Mouse (Mus musculus): Measurements from ENCODE around the gene Ybx3.

The Ybx3 gene

DNA sequence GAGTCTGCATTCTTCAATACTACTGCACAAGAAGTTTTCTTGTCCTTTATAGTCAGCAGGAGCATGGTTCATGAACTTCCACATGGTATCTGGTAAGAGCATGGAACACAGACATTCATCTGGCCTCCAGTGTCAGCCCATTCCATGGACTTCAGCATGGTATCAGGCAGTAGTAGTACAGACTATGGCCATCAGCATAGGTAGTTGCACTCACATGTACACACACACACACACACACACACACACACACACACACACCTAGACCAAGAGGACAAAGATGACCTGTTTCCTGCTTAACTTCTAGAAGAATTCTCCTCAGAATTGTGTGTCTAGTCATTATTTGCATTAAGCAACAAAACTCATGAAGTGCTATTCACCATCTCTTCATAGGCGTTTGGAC lies 49.5 kb downstream of the Ybx3 start:
- DNase-seq (ENCODE audit: low spot score in 2 of 2): no peak

DNA sequence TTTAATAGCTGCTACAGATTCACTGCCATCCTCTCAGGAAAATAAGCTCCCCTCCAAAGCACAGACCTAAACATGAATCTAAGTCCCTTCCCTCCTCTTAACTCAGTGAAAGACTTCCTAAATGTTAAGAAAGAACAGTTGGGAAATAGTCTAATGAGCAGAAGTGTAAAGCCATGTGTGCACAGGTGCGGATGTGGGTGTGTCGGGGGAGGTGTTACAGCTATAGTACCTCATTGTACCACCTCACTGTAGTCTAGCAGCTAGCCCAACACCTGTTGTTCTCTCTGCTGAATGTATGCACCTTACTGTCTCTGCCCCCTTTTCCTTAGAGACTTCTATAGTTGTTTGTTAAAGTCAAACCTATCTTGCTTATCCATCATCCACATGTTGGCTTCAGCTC lies 61.2 kb downstream of the Ybx3 start:
- peak in 1 of 2 experiments; percentile 2 for DNase-seq (ENCODE audit: low spot score in 2 of 2)

DNA sequence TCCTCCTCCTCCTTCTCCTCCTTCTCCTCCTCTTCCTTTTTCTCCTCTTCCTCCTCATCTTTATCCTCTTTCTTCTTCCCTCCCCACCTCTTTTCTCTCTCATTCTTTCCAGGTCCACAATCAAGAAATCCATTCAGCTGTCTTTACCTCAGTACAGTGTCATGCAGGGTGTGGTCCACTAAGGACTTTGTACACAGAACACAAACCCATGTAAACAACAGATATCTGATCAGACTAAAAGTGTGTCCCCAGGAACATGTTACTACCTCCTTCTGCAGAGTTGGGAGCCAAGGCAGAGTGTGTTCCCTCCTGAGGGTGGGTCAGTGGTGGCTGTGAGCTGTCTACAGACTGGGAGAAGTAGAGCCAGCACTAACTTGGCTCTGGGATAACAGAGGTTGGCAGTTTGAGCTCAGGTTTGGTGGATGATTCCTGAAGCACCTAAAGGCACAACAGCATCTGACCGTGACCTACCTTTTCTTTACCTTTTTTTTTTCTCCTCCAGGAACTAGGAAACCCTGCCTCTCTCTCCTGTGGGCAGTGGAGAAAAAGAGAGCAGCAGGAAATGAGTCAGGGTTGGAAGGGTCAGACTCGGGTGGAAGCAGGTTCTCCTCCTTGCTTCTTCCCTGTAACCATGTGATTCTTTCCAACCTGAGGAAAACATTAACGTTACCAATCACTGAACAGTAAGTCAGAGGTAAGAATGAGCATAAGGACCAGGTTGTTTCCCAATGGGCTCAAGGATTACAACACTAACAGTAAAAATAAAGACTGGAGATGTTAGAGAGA lies 66.2 kb downstream of the Ybx3 start:
- DNase-seq (ENCODE audit: low spot score in 2 of 2): no peak

DNA sequence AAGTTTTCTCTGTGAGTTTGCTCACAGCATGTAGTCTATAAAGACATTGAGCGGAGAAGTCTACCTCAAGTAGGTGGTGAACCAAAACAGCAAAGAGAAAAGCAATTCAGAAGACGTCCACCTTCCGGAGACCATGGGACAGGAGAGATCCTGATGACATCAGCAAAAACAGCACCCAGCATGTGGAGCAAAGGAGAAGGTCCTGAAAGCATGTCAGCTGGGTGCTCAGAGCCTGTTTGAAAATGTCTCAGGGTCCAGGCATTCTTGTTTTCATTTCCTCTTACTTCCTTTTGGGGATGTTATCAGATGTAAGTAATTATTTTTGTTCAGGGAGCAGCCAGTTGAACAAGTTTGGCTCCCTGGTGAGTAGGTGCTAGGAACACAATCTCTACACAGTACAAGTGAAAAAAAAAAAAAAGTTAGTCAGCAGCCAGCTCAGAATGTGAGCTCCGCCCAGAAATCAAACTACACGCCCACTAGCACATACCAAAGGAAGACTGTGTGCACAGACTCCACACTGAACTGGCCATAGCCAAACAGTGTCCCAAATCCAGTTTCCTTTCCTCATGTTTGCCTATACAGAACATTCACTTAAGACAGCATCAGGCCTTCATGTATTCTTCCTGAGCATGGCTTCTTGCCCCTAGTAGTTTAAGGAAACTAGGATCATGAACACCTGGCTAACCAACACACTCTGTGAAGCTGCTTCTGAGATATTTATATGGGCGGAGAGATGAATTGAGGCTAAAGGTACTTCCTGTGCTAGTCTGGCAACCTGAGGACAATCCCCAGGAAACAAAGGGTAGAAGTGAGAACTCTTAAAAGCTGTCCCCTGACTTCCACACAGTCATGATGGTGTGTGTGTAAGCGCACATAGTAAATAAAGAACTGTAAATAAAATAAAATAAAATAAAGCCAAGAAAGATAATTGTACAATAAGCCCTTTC lies 71.8 kb downstream of the Ybx3 start:
- DNase-seq (ENCODE audit: low spot score in 2 of 2): no peak

All from right cerebral cortex, adult 2 months (tissue).